Mouse (Mus musculus) frontal cortex, adult 2 months (tissue): ENCODE data around the gene Fbf1. TPM values are rescaled to one million over a fixed set of nuclear protein-coding genes. Genes with fewer than 3 reads are reported as not detected.
A peak's percentile ranks its signal among the peaks of the same experiment; 100 is the strongest.
"Not testable (repeated sequence)": the region's sequence is repeated elsewhere in the genome, so short reads cannot be mapped to it uniquely, and the experiment has no call there.

ENCODE experiments used
- DNase-seq, 2 experiments: peaks; one replicate each; pipeline ENCODE4 v3.0.0; 2022; ENCODE audit warnings: low spot score in 1 of 2; ENCODE audit errors: extremely low spot score in 1 of 2
- polyA plus RNA-seq: library from polyadenylated mRNA; depleted of rRNA; stranded (reverse); fragments of >200 nt; gene quantifications from 2 replicates; pipeline ENCODE4 v1.2.3, GENCODE M21; 2012

Fbf1 gene
- polyA plus RNA-seq, 1 experiment, result 124 TPM

GRCm38 (mm10) chr11:116138468-116139138, 29.4 kb downstream of the Fbf1 start, which contains the start of gene Mrpl38:
Gene Mrpl38 (minus strand): TSS chr11:116138868.
- DNase-seq, result peak; percentile 78 to 85

- no peak for DNase-seq
Measured at GRCm38 (mm10) chr11:116138096-116138467, 29.9 kb downstream of the Fbf1 start.

- no peak for DNase-seq
Measured at GRCm38 (mm10) chr11:116134171-116134570, 33.8 kb downstream of the Fbf1 start.

- DNase-seq, result no peak
Measured at GRCm38 (mm10) chr11:116133497-116133896, 34.5 kb downstream of the Fbf1 start.

- DNase-seq, result no peak
Measured at GRCm38 (mm10) chr11:116132366-116133333, 35.3 kb downstream of the Fbf1 start.

- no peak for DNase-seq
Measured at GRCm38 (mm10) chr11:116131349-116132170, 36.4 kb downstream of the Fbf1 start.

- peak; percentile 58 to 89 for DNase-seq
Measured at GRCm38 (mm10) chr11:116130488-116131205, 37.3 kb downstream of the Fbf1 start, which contains the start of gene Trim65. Gene Trim65 (minus strand): TSS chr11:116131128.

- DNase-seq, result no peak
Measured at GRCm38 (mm10) chr11:116129993-116130487, 37.9 kb downstream of the Fbf1 start.

GRCm38 (mm10) chr11:116129091-116129790, 38.7 kb downstream of the Fbf1 start:
- no peak for DNase-seq

- DNase-seq, result no peak
Measured at GRCm38 (mm10) chr11:116127986-116128385, 40.0 kb downstream of the Fbf1 start.

GRCm38 (mm10) chr11:116127156-116127980, 40.6 kb downstream of the Fbf1 start, which contains the start of gene Trim47:
Gene Trim47 (minus strand): TSS chr11:116127210.
- DNase-seq, result no peak

GRCm38 (mm10) chr11:116126261-116126660, 41.7 kb downstream of the Fbf1 start:
- no peak for DNase-seq

- DNase-seq, result not testable (repeated sequence)
Measured at GRCm38 (mm10) chr11:116121731-116122245, 46.2 kb downstream of the Fbf1 start.

GRCm38 (mm10) chr11:116117819-116118218, 50.1 kb downstream of the Fbf1 start:
- DNase-seq, result no peak

GRCm38 (mm10) chr11:116117241-116117640, 50.7 kb downstream of the Fbf1 start:
- DNase-seq, result no peak

GRCm38 (mm10) chr11:116111611-116112203, 56.3 kb downstream of the Fbf1 start:
- no peak for DNase-seq

- no peak for DNase-seq
Measured at GRCm38 (mm10) chr11:116111067-116111466, 56.9 kb downstream of the Fbf1 start.

- DNase-seq, result no peak
Measured at GRCm38 (mm10) chr11:116110540-116110939, 57.4 kb downstream of the Fbf1 start.
